Mouse (Mus musculus) stomach, embryonic 15.5 days (tissue): Measurements from ENCODE around the gene Gabra5. TPM values are rescaled to one million over a fixed set of nuclear protein-coding genes. Genes with fewer than 3 reads are reported as not detected.

Source experiments
- ATAC-seq: fragments of 200-750 bp; cut with Nextera tagmentation; 2 replicates; pipeline ENCODE4 v1.8.0; 2017; ENCODE audit warnings: low read depth, moderate number of reproducible peaks, moderate TSS enrichment; ENCODE audit not compliant: insufficient read depth, low FRiP score
- H3K27ac ChIP-seq: fragments of 300-500 bp; sonication (generic); 2 replicates; pipeline ENCODE4 v1.5.1; 2015; ENCODE audit warnings: mild to moderate bottlenecking, inconsistent platforms
- H3K27me3 ChIP-seq: fragments of 300-500 bp; sonication (generic); replicated peaks from 2 replicates; pipeline ENCODE4 v1.6.1; 2015; ENCODE audit warnings: inconsistent platforms
- H3K36me3 ChIP-seq: fragments of 300-500 bp; sonication (generic); 2 replicates; pipeline ENCODE4 v1.6.1; 2015; ENCODE audit warnings: inconsistent platforms
- H3K4me1 ChIP-seq: fragments of 300-500 bp; sonication (generic); 2 replicates; pipeline ENCODE4 v1.6.1; 2015; ENCODE audit warnings: inconsistent platforms
- H3K4me2 ChIP-seq: fragments of 300-500 bp; sonication (generic); 2 replicates; pipeline ENCODE4 v1.6.1; 2015; ENCODE audit warnings: mild to moderate bottlenecking, inconsistent platforms
- H3K4me3 ChIP-seq: fragments of 300-500 bp; sonication (generic); replicated peaks from 2 replicates; pipeline ENCODE4 v1.5.1; 2015; ENCODE audit warnings: inconsistent platforms
- H3K9ac ChIP-seq: fragments of 300-500 bp; sonication (generic); 2 replicates; pipeline ENCODE4 v1.6.1; 2015; ENCODE audit warnings: inconsistent platforms
- H3K9me3 ChIP-seq: fragments of 300-500 bp; sonication (generic); 2 replicates; pipeline ENCODE4 v1.6.1; 2016; ENCODE audit warnings: inconsistent platforms
- WGBS: fragments of 180-500 bp; shearing (Covaris S2); methylation state at CpG from one replicate; pipeline ENCODE4 v1.1.7; 2015; 5-methylcytosine and 5-hydroxymethylcytosine counted together
- polyA plus RNA-seq: library from polyadenylated mRNA; unstranded; fragments of >200 nt; fragmentation: Nextera tagmentation; extraction: Ambion mirVana; gene quantifications from 2 replicates; pipeline ENCODE4 v1.2.1, GENCODE M21; 2015

The Gabra5 gene
- 0.41 and 0.61 TPM in 2 replicates for polyA plus RNA-seq

- peak within 1 kb of the TSS; percentile 37 for H3K4me3 ChIP-seq
- no peak within 1 kb of the TSS for H3K9ac ChIP-seq
- under 1% methylated on average over 57 of the region's 59 CpGs for WGBS
- peak within 1 kb of the TSS; percentile 72 for H3K4me2 ChIP-seq
- no peaks in the 10 kb centered on the region for H3K9me3 ChIP-seq
- peaks cover 50% of the 10 kb centered on the region for H3K27me3 ChIP-seq
- H3K27ac ChIP-seq: no peak within 1 kb of the TSS
- peaks cover 4% of the 10 kb centered on the region; the same call in 1 of the 2 replicates for H3K4me1 ChIP-seq
- no peaks in the 10 kb centered on the region for H3K36me3 ChIP-seq
- peak; percentile 35; the same call in 1 of the 2 replicates for ATAC-seq
Measured at GRCm38 (mm10) chr7:57509681-57510141, at the start of gene Gabra5. Gene Gabra5 (minus strand): TSS chr7:57510059.

DNA sequence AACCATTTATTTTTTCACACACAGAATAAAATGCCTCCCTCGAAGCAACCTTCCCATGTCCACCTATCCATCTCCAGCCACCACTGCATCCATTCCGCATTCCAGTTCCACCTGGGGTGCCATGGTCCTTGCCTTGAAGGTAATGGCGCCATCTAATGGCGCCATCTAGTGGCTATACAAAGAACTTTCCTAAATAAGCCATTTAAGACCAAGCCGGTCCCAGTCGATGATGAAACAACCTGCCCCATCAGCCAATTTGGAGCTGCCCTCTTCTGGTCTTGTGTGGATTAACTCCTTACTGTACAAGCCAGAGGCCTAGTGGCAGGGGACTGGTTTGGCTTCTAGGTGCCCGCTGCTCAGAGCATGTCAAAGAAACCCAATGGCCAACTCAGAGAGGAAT, 28.7 kb upstream of the Gabra5 start:
- H3K4me3 ChIP-seq: no peak overlapping the region
- no peak overlapping the region for H3K27ac ChIP-seq
- no peak overlapping the region for H3K9ac ChIP-seq
- H3K36me3 ChIP-seq: no peaks in the 10 kb centered on the region
- H3K4me2 ChIP-seq: no peak overlapping the region
- 20% methylated on average over 7 of the region's 7 CpGs for WGBS
- H3K9me3 ChIP-seq: no peaks in the 10 kb centered on the region
- H3K4me1 ChIP-seq: no peaks in the 10 kb centered on the region
- ATAC-seq: no peak
- no peaks in the 10 kb centered on the region for H3K27me3 ChIP-seq

DNA sequence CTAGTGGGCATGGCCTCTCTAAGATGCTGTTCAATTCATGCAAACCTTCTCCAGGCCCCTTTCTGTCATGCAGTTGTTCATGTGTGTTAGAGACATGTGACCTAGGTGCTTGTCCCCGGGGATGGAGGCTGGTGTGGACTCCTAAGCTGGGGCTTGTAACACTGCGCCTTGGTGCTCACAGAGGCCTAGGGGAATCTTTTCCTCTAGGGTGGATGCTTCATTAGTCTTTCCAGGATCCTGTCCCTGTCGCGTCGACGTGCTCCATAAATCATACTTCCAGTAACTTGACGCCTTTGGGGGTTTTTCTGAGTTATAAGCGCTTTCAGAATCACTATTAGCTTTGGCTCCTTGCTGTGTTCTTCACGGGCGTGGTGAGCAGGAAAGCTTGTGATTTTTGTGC, 22.8 kb upstream of the Gabra5 start:
- H3K9me3 ChIP-seq: no peaks in the 10 kb centered on the region
- no peaks in the 10 kb centered on the region for H3K36me3 ChIP-seq
- 62% methylated on average over 10 of the region's 10 CpGs for WGBS
- H3K4me2 ChIP-seq: no peak overlapping the region
- H3K4me3 ChIP-seq: no peak overlapping the region
- no peaks in the 10 kb centered on the region for H3K4me1 ChIP-seq
- H3K27ac ChIP-seq: no peak overlapping the region
- no peak overlapping the region for H3K9ac ChIP-seq
- no peaks in the 10 kb centered on the region for H3K27me3 ChIP-seq
- ATAC-seq: no peak

- Histone ChIP-seq H3K4me3 (no peak overlapping the region), H3K27ac (no peak overlapping the region), H3K36me3 (no peaks in the 10 kb centered on the region), H3K9ac (no peak overlapping the region), H3K27me3 (no peaks in the 10 kb centered on the region), H3K9me3 (no peaks in the 10 kb centered on the region), H3K4me2 (no peak overlapping the region), H3K4me1 (no peaks in the 10 kb centered on the region)
- 91% methylated on average over 8 of the region's 8 CpGs for WGBS
- ATAC-seq: no peak
Measured at GRCm38 (mm10) chr7:57529954-57530353, 20.1 kb upstream of the Gabra5 start.

- Histone ChIP-seq H3K9me3 (no peaks in the 10 kb centered on the region), H3K27ac (no peak overlapping the region), H3K4me2 (no peak overlapping the region), H3K4me1 (no peaks in the 10 kb centered on the region), H3K4me3 (no peak overlapping the region), H3K9ac (no peak overlapping the region), H3K36me3 (no peaks in the 10 kb centered on the region), H3K27me3 (no peaks in the 10 kb centered on the region)
- 66% methylated on average over 4 of the region's 4 CpGs for WGBS
- no peak for ATAC-seq
Measured at GRCm38 (mm10) chr7:57529451-57529850, 19.6 kb upstream of the Gabra5 start.

GRCm38 (mm10) chr7:57512955-57513354, 3.1 kb upstream of the Gabra5 start:
- H3K36me3 ChIP-seq: no peaks in the 10 kb centered on the region
- no peak for ATAC-seq
- no peak overlapping the region for H3K4me3 ChIP-seq
- peaks cover 4% of the 10 kb centered on the region; the same call in 1 of the 2 replicates for H3K4me1 ChIP-seq
- WGBS: 21% methylated on average over 3 of the region's 3 CpGs
- H3K9me3 ChIP-seq: no peaks in the 10 kb centered on the region
- H3K9ac ChIP-seq: no peak overlapping the region
- H3K27me3 ChIP-seq: peaks cover 38% of the 10 kb centered on the region
- no peak overlapping the region for H3K4me2 ChIP-seq
- H3K27ac ChIP-seq: no peak overlapping the region

GRCm38 (mm10) chr7:57508860-57509632, 813 bp downstream of the Gabra5 start:
- Histone ChIP-seq H3K9me3 (no peaks in the 10 kb centered on the region), H3K4me1 (peaks cover 4% of the 10 kb centered on the region; the same call in 1 of the 2 replicates), H3K27ac (no peak overlapping the region), H3K9ac (no peak overlapping the region), H3K4me3 (peak overlapping the region; percentile 37), H3K4me2 (peak overlapping the region; percentile 72), H3K36me3 (no peaks in the 10 kb centered on the region), H3K27me3 (peaks cover 50% of the 10 kb centered on the region)
- peak; percentile 14; the same call in 1 of the 2 replicates for ATAC-seq
- under 1% methylated on average over 55 of the region's 72 CpGs for WGBS

DNA sequence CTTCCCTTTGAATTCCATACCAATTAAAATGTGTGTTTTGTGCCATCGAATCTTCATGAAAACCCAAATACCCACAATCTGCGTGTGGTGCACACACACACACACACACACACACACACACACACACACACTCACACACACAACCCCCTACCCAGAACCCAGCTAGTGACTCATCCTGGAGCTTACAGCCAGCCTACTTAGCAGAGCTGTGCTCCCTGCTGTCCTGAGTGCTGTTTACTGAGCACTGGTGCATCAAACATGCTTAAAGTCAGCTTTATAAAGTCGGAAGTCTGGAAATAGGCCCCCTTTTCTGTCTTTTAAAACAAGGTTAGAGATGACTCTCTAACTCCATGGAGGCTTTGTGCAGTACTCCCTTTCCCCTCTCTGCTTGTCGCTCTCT, 7.0 kb downstream of the Gabra5 start:
- Histone ChIP-seq H3K27ac (no peak overlapping the region), H3K9ac (no peak overlapping the region), H3K4me3 (no peak overlapping the region), H3K27me3 (peaks cover 13% of the 10 kb centered on the region), H3K36me3 (no peaks in the 10 kb centered on the region), H3K4me1 (no peaks in the 10 kb centered on the region), H3K4me2 (no peak overlapping the region), H3K9me3 (no peaks in the 10 kb centered on the region)
- WGBS: 77% methylated on average over 4 of the region's 4 CpGs
- ATAC-seq: no peak

DNA sequence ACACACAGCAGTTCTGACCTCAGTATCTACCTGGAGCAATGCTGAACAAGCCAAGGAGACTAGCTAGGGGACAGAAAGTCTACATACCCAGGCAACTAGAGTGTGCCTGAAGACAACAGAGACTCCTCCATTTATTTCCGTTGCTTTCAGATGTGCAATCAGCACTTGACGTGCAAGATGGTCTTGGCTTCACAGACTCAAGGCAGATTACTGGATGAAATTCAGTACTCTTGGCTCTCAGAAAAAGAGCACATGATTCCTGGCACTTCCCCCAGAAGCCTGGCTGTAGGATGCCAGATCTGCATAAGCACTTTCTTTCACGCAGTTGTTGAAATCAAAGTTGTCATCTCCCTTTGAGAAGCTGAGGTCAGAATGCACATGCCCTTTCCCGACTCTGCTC, 18.1 kb downstream of the Gabra5 start:
- Histone ChIP-seq H3K36me3 (no peaks in the 10 kb centered on the region), H3K4me3 (no peak overlapping the region), H3K4me1 (no peaks in the 10 kb centered on the region), H3K9me3 (no peaks in the 10 kb centered on the region), H3K4me2 (no peak overlapping the region), H3K9ac (no peak overlapping the region), H3K27ac (no peak overlapping the region), H3K27me3 (no peaks in the 10 kb centered on the region)
- no peak for ATAC-seq
- 70% methylated on average over 4 of the region's 4 CpGs for WGBS

DNA sequence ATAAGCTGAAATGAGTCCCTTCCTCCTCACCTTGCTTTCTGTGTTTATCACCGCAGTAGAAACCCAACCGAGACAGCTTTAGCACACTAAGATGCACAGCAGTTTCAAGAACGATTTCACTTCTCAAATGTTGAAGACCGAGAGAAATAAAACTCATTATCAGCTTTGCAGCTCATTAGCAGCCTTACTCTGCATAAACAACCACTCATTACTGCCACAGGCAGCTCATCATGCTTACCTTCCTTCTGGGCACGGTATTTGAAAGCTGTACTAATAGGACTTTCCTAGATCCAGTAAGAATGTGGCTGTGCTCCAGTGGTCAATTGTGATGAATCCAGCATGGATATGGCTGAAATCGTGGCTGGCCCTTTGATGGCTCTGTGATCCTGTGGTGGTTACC, 23.0 kb downstream of the Gabra5 start:
- Histone ChIP-seq H3K9ac (no peak overlapping the region), H3K36me3 (no peaks in the 10 kb centered on the region), H3K4me2 (no peak overlapping the region), H3K4me3 (no peak overlapping the region), H3K4me1 (no peaks in the 10 kb centered on the region), H3K9me3 (no peaks in the 10 kb centered on the region), H3K27me3 (no peaks in the 10 kb centered on the region), H3K27ac (no peak overlapping the region)
- 82% methylated on average over 6 of the region's 6 CpGs for WGBS
- ATAC-seq: no peak

DNA sequence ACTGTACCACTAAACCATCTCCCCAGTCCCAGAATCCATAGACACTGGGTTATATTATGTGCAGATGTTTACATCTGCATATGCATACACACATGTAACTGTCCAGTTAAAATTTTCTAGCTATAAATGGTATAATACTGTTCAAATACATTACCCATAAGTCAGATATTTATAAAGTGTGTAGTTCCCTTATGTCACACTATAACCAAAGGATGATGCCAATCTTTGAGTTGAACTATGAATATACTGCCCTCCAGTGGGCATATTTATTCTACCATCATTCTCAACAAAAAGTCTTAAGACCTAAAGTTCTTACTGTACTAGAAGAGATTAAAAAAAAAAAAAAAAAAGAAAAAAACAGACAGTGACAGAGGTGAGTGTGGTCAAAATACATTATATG, 27.0 kb downstream of the Gabra5 start:
- H3K9me3 ChIP-seq: no peaks in the 10 kb centered on the region
- no peaks in the 10 kb centered on the region for H3K27me3 ChIP-seq
- H3K4me3 ChIP-seq: no peak overlapping the region
- no peak overlapping the region for H3K27ac ChIP-seq
- H3K9ac ChIP-seq: no peak overlapping the region
- H3K36me3 ChIP-seq: no peaks in the 10 kb centered on the region
- no peak for ATAC-seq
- no peaks in the 10 kb centered on the region for H3K4me1 ChIP-seq
- H3K4me2 ChIP-seq: no peak overlapping the region

GRCm38 (mm10) chr7:57473811-57474525, 35.9 kb downstream of the Gabra5 start:
- no peak for ATAC-seq
- Histone ChIP-seq H3K27ac (no peak overlapping the region), H3K9me3 (no peaks in the 10 kb centered on the region), H3K36me3 (no peaks in the 10 kb centered on the region), H3K9ac (no peak overlapping the region), H3K27me3 (no peaks in the 10 kb centered on the region), H3K4me2 (no peak overlapping the region), H3K4me3 (no peak overlapping the region), H3K4me1 (no peaks in the 10 kb centered on the region)
- 70% methylated on average over 4 of the region's 4 CpGs for WGBS
